Mouse (Mus musculus) hematopoietic stem cell, adult 5-6 weeks (primary cell): ENCODE data around the gene Rbfox2. TPM values are rescaled to one million over a fixed set of nuclear protein-coding genes. Genes with fewer than 3 reads are reported as not detected.

Source experiments
- ATAC-seq, 2 experiments: fragments of 125-278 bp in 1 of 2; replicated peaks in 1 of 2; 2 replicates each; pipeline ENCODE4 v1.8.0; 2016 to 2017; ENCODE audit warnings: inconsistent platforms in 2 of 2, mild to moderate bottlenecking in 2 of 2, moderate number of reproducible peaks in 2 of 2, low read depth in 1 of 2, moderate TSS enrichment in 1 of 2; ENCODE audit not compliant: low FRiP score in 2 of 2, poor library complexity in 2 of 2, severe bottlenecking in 2 of 2, insufficient read depth in 1 of 2, low TSS enrichment in 1 of 2
- total RNA-seq: library from RNA; stranded (forward); fragments of 172-1452, 232-1000 nt; gene quantifications from 2 replicates; pipeline ENCODE4 v1.2.3, GENCODE M21; 2017

Gene Rbfox2
- total RNA-seq, 1 experiment from 2014 or later = 11.9 TPM

DNA sequence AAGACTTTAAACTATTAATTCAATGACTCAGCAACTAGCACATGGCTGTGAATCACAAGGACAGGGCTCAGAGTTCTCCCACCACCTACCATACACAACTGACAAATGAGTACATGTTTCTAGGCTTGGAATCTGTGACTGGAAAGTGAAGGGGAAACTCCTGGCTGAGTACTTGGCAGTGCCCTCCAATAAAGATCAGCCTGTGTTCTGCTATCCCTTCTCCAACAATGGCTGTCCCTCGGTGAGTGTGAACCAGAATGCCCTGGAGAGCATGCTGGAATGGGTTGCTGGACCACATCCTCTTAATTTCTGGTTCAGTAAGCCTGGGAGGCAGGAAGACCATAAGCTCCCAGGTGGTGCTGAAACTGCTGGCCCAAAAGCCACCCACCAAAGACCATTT lies 87.2 kb downstream of the Rbfox2 start:
- no peak for ATAC-seq

DNA sequence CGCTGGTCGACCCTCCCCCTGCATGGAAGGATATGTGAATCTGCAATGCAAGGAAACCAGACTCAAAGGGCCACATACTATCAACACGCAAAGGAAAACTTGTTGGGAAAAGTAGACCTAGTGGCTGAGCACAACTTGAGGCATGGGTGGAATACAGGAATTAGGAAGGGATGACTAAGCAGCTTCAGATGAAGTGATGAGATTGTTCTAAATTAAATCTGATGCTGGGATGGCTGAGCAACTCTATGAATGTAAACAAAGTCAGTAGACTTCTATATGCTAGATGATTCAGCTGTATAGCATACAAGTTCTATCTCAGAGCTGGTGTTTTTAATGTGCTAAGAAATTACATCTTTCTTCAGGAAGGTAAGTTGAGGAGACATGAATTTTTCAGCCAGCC lies 88.8 kb downstream of the Rbfox2 start:
- ATAC-seq = no peak

DNA sequence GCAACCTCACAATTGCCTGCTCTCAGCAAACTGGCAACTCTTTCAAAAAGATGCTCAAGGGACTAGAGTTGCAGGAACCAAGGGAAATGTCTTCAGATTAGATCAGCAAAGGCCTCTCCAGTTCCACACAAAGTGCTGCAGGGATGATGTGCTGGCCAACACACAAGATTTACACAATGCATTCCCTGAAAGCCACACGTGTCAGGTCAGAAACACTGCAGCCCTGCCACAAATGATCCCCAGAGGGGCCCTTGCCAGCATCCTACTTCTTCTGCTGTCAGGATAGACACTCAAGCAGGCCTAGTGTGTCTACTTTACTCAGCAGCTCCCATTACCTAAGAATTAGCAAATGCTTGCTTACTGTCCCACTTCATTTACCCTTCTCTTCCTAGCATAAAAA lies 89.3 kb downstream of the Rbfox2 start:
- ATAC-seq = no peak

DNA sequence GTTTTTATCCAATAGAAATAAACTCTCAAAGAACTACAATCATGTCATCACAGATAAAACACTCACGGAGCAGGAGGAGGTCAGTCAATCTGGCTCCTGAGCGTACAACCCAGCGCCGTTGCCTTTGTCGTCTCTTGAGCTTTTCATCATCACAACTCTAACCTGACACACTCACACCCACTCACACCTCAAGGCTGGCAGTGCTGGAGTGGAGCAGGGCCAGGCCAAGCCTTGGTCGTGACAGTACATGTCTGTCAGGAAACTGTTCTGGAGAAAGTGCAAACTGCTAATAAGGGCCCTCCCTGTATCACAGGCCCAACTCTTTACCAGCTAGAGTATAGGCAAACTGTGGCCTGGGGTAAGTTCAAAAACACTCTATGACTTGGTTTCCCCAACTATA lies 90.1 kb downstream of the Rbfox2 start:
- no peak for ATAC-seq

DNA sequence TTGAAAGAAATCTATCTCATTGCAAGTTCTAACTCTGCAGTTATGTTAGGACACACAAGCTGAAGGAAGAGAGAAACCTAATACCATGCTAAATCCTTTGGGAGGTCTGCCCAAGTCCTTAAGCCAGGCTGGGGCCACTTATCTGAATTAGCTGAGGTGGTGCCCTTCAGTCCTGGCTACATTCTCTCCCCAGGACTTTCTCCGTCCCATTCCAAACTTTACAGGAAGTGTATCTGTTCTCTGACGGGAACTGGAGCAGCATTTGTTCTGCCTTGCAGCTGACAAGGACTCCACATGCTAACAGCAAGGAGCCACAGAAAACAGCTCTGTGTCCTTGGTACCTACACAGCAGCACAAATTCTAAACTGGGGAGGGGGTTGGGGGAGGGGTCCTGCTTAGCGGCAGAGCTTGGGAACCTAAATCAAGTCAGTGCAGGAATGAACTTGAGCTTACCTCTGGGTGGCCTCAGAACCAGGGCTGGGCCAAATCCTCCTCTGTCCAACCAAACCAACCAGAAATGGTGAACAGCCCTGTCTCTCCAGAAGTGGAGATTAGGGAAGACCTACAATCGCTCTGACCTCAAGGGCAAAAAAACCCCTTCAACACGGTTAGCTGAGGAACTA lies 91.5 kb downstream of the Rbfox2 start:
- ATAC-seq = no peak

- no peak for ATAC-seq
Observed at GRCm38 (mm10) chr15:77214410-77215107, 92.2 kb downstream of the Rbfox2 start.

GRCm38 (mm10) chr15:77213829-77214228 lies 93.0 kb downstream of the Rbfox2 start:
- ATAC-seq = no peak

DNA sequence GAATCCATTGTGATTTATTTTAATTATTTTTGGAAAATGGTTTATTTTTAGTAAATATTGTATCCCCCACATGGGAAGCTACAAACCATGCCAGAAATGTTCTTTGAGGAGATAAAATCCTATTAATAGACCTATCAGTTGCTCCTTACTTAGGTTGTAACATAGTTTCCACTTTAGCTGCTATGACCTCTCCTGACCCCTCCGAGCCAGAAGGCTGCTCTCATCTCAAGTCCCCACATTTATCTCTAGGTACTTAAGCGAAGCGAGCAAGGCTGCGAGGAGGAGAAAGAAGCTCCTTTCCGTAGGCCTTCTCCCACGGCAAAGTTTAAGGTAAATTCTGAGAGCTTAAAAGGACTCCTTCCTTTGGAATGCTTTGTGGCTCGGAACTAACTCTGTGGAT lies 94.0 kb downstream of the Rbfox2 start:
- ATAC-seq = no peak

DNA sequence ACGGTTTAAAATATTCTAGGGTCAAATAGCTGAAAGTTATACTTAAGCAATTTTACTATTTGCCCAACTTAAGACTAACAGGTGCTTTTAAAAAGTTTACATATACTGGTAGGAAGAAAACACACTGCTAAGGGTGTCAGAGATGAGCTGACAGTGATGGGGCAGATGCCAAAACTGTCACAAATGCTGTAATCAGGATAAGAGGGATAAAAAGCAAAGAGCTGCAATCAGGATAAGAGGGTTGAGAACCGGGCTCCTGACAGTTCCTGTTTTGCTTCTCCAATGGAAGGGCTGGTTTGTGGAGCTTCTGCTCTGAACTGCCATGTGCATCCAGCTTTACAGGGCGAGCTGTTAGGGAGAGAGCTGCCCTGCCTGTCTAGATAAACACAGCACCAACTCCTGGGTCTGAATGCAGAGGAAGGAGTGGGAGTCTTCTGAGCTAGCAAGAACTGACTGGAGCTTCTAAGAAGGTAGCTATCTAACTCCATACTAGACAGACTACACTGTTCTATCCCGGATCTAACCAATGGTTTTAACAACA lies 94.5 kb downstream of the Rbfox2 start:
- no peak for ATAC-seq

- ATAC-seq = no peak
Observed at GRCm38 (mm10) chr15:77206996-77207395, 99.8 kb downstream of the Rbfox2 start.

DNA sequence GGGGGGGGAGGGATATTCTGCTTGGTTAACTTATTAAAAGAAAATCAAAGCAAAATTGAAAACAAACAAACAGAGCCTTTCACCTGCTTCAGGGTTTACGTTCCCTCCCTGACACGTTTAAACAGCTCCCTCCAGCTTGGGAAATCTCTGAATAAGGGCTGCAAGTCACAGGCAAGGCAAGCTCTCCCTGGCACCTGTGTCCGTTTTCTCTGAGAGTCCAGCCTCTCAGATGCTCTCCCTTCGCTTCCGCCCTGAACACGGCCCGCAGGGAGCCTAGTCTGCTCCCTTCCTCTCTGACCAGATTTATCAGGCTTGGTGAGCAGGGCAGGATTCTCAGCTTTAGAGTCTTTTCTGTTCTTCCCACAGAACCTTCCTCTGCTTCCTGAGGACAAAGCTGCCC lies 101.9 kb downstream of the Rbfox2 start:
- ATAC-seq = no peak

GRCm38 (mm10) chr15:77203255-77203981 lies 103.4 kb downstream of the Rbfox2 start:
- ATAC-seq = no peak

DNA sequence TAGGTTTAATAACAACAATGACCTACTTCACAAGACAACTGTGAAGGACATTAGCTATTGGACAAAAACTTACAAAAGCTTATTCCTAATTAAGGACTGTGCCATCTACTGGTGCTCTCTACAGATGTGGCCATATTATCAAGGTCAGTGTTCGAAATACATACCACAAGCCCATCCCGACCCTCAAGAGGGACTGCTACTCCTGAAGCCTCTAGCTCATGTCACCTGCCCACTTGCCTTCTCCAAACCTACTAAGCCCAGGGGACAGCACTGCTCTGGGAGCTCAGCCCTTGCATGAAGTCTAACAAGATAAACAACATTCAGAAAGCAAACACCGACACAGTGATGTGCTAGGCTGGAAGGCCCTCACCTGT lies 103.9 kb downstream of the Rbfox2 start:
- no peak for ATAC-seq

DNA sequence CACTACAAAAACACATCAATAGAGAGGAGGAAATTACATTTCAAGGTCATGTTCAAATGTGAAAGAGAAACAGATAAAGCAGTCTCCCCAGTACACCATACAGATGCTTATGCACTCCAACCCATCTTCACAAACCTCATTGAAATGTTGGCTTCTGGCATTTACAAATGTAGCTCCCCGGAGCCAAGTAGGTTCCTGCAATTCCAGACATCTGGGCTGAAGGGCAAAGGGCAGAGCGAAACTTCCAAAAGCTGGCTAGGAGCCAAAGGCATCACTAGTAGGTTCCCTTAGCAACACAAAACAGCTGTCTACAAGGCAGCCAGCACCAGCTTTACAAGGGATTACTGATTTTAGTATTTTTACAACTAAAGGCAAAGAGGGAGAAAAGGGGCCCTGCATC lies 104.6 kb downstream of the Rbfox2 start:
- ATAC-seq = no peak

DNA sequence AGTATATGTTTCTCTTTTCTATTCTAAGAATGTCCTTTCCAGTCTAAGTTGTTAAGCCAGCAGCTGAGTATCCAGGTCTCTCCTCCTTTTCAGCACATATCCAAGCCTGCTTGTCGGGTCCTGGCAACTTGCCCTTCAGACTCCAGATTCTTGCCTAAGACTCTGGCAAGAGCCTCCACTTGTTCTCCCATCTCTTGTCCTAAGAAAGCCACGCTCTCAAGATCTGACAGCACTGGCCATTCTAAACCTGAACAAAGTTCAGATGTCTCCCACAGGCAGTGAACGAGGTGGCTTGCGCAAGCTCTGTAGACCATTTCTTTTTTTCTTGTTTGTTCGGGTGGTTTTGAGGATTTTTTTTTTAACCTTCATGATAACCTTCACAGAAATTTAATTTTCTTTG lies 110.0 kb downstream of the Rbfox2 start:
- ATAC-seq = no peak

DNA sequence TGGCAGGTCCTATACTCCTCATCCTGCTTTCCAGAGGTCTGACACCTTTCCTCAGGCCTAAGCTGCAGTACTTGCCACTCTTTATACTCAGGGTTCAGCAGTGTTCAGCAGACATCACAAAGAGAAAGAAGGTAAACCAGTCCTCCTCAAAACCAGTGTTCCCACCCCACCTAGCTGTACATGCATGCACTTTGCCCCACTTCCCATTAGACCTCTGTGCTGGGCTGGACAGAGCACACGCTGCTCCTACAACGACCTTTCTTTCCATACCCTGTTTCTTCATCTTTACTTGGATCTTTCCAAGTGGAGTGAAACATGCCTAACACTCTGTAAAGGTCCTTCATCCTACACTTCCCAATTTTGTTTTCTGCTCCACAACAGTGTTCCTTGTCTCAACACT lies 110.8 kb downstream of the Rbfox2 start:
- no peak for ATAC-seq

DNA sequence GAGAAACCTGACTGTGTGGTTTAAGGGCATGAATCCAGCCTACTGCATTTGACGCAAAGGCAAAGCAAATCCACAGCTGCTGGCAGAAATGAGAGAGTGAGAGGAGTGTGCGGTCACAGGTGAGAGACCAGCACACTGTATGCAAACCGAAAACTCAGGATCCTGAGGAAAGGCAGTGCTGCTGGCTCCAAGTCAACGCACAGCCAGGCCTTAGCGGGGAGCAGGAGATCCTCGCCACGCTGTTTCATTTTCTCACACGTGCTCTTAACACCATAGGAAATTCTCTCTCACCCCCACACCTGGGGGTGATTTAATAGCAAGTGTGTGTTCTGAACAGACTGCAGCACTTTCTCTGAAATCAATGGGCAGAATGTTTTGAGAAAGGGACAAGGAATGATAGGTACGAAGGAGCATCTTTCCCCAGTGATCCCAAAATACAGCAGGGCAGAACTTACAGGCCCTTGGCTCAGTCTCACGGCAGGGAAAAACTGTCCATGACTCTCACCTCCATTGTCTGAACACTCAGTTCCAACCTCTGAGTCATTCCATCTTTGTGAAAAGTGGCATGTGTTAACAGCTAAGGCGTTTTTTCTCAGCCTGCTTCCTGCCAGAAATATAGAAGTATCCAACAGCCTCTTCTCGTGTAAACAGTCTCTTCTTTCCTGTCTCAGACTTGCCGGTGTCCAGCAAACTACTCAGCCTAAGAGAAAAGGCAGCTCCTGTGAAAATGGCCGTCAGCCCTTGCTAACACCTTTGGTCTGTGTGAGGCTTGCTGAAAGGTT lies 114.5 kb downstream of the Rbfox2 start:
- no peak for ATAC-seq

GRCm38 (mm10) chr15:77186096-77186495 lies 120.7 kb downstream of the Rbfox2 start:
- ATAC-seq = no peak
